Mouse (Mus musculus) heart, adult 9 months (tissue): ENCODE measurements around the gene Acot2.
"Not testable (repeated sequence)": the region's sequence is repeated elsewhere in the genome, so short reads cannot be mapped to it uniquely, and the experiment has no call there.

Experiments used
- DNase-seq, 2 experiments: peaks; one replicate each; pipeline ENCODE4 v3.0.0; 2022; ENCODE audit warnings: low spot score in 2 of 2

Gene Acot2

GRCm38 (mm10) chr12:84038241-84038640, 50.6 kb downstream of the Acot2 start, which contains the start of gene Acot4:
Acot4 (plus strand) TSS chr12:84038379.
- DNase-seq: not testable (repeated sequence)

GRCm38 (mm10) chr12:84038691-84039111, 51.0 kb downstream of the Acot2 start, which contains the start of gene Gm49366:
Gm49366 (plus strand) TSS chr12:84038935.
- peak; percentile 18 to 22 for DNase-seq

- no peak for DNase-seq
These were observed 54.6 kb downstream of the Acot2 start for GRCm38 (mm10) chr12:84042248-84042647.
